Mouse (Mus musculus) testis, adult 2 months (tissue): ENCODE measurements around the gene Col6a6.

Experiments used
- CTCF ChIP-seq: fragments of 200-500 bp; IDR thresholded peaks from 2 replicates; pipeline ENCODE4 v1.5.1; 2012; ENCODE audit warnings: low read depth, mild to moderate bottlenecking, inconsistent platforms, low read length, moderate library complexity; ENCODE audit not compliant: control insufficient read depth, insufficient read depth, insufficient replicate concordance
- POLR2A ChIP-seq: fragments of 200-500 bp; IDR thresholded peaks from 2 replicates; pipeline ENCODE4 v1.6.1; 2012; ENCODE audit warnings: low read depth, mild to moderate bottlenecking, inconsistent platforms, low read length, moderate library complexity; ENCODE audit not compliant: control insufficient read depth

DNA sequence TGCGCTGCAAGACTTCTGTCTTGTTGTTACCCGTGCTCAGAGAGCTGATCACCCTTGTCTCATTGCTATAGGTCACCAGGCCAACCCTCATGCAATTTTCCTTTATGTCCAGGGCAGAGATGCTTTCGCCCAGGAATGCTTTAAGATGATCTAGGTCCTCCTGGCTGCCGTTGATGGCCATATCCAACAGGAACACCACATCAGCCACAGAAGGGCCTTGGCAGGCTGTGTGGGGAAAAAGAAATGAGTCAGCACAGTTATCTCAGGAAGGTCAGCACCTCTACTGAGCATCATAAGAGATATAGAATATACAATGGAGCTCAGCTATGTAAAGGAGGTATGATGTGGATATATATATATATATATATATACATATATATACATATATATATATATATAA, 43.9 kb downstream of the Col6a6 start:
- TF ChIP-seq CTCF (no peak), POLR2A (no peak)
